22 mouse cellular contexts compared by ENCODE assay signal in genomic region chr13:25159917-25160316, GRCm38 (mm10).
DNase-seq lines count a peak whose midpoint lies in the region; ATAC-seq and TF ChIP-seq lines count a peak whose summit lies in the region.
"Had no signal": no experiment of that assay in that cellular context is flagged by ENCODE, and none has a peak within 500 bp of the region (broad histone marks: within the 10 kb centered on the region; RNA-seq: fewer than 3 reads in every experiment).

No protein-coding gene starts in this region.

- 70% methylated on average over 2 of the region's 2 CpGs for WGBS in forebrain, embryonic 15.5 days
- WGBS in forebrain, embryonic 12.5 days = 72% methylated on average over 2 of the region's 2 CpGs
- 42% methylated on average over 2 of the region's 2 CpGs for WGBS in lung, adult 2 months
- WGBS in lung, embryonic 15.5 days = 33% methylated on average over 2 of the region's 2 CpGs
- WGBS in stomach, embryonic 15.5 days = 28% methylated on average over 2 of the region's 2 CpGs
- 37% methylated on average over 2 of the region's 2 CpGs for WGBS in intestine, postnatal 0 days

- no peak overlapping the region for H3K9ac ChIP-seq in forebrain, embryonic 15.5 days (replicated peaks)
- no peak overlapping the region for H3K9ac ChIP-seq in forebrain, embryonic 12.5 days
- no peak overlapping the region for H3K9ac ChIP-seq in lung, embryonic 15.5 days
- no peak overlapping the region for H3K9ac ChIP-seq in stomach, embryonic 15.5 days
- no peak overlapping the region for H3K9ac ChIP-seq in intestine, postnatal 0 days (ENCODE audit: low read depth, low read length)
- H3K9ac ChIP-seq: embryonic facial prominence, embryonic 13.5 days; limb, embryonic 12.5 days had no signal

- ATAC-seq in forebrain, embryonic 15.5 days (replicated peaks) = peak; percentile 57
- ATAC-seq in forebrain, embryonic 12.5 days (ENCODE audit: low FRiP score) = no peak
- peak; percentile 76 for ATAC-seq in lung, embryonic 15.5 days (ENCODE audit: borderline replicate concordance, extremely low read depth, low FRiP score, low TSS enrichment)
- peak; percentile 71; the same call in 1 of the 2 replicates for ATAC-seq in stomach, embryonic 15.5 days (ENCODE audit: insufficient read depth, low FRiP score, low read depth)
- ATAC-seq in intestine, postnatal 0 days = no peak
- ATAC-seq: activated CD4-positive, CD25-positive, alpha-beta regulatory T cell, adult 4 months; hindbrain, postnatal 0 days had no signal

- H3K4me2 ChIP-seq in forebrain, embryonic 15.5 days (replicated peaks) = no peak overlapping the region
- no peak overlapping the region for H3K4me2 ChIP-seq in forebrain, embryonic 12.5 days
- no peak overlapping the region for H3K4me2 ChIP-seq in lung, embryonic 15.5 days
- no peak overlapping the region for H3K4me2 ChIP-seq in stomach, embryonic 15.5 days
- H3K4me2 ChIP-seq in intestine, postnatal 0 days (replicated peaks; ENCODE audit: low read depth) = no peak overlapping the region
- H3K4me2 ChIP-seq: embryonic facial prominence, embryonic 13.5 days; limb, embryonic 12.5 days had no signal

- TF ChIP-seq POLR2A in lung, adult 2 months (IDR thresholded peaks at IDR 0.05; ENCODE audit: borderline replicate concordance, extremely low read depth, low read depth, low read length) = no peak

- H3K4me1 ChIP-seq in forebrain, embryonic 15.5 days = peaks cover 12% of the 10 kb centered on the region
- H3K4me1 ChIP-seq in forebrain, embryonic 12.5 days = no peaks in the 10 kb centered on the region; the same call in 1 of the 2 replicates
- no peaks in the 10 kb centered on the region for H3K4me1 ChIP-seq in lung, adult 2 months (ENCODE audit: control insufficient read depth, insufficient read depth, low read length)
- 0 out of 2 replicates have a peak, but pooled peaks cover 4% of the 10 kb centered on the region for H3K4me1 ChIP-seq in lung, embryonic 15.5 days
- H3K4me1 ChIP-seq in stomach, embryonic 15.5 days = no peaks in the 10 kb centered on the region
- H3K4me1 ChIP-seq in intestine, postnatal 0 days (replicated peaks; ENCODE audit: control insufficient read depth, insufficient read depth, low read length) = no peaks in the 10 kb centered on the region
- H3K4me1 ChIP-seq: embryonic facial prominence, embryonic 13.5 days had no signal

- no peaks in the 10 kb centered on the region for H3K27me3 ChIP-seq in forebrain, embryonic 15.5 days
- H3K27me3 ChIP-seq in forebrain, embryonic 12.5 days = peaks cover 3% of the 10 kb centered on the region; the same call in 1 of the 2 replicates
- no peaks in the 10 kb centered on the region for H3K27me3 ChIP-seq in lung, embryonic 15.5 days
- no peaks in the 10 kb centered on the region for H3K27me3 ChIP-seq in stomach, embryonic 15.5 days (replicated peaks)
- no peaks in the 10 kb centered on the region for H3K27me3 ChIP-seq in intestine, postnatal 0 days (replicated peaks; ENCODE audit: control insufficient read depth, insufficient read depth, low read length)
- H3K27me3 ChIP-seq: embryonic facial prominence, embryonic 13.5 days; limb, embryonic 12.5 days had no signal

- H3K9me3 ChIP-seq in forebrain, embryonic 15.5 days = no peaks in the 10 kb centered on the region
- no peaks in the 10 kb centered on the region for H3K9me3 ChIP-seq in forebrain, embryonic 12.5 days
- no peaks in the 10 kb centered on the region for H3K9me3 ChIP-seq in lung, embryonic 15.5 days
- H3K9me3 ChIP-seq in stomach, embryonic 15.5 days = no peaks in the 10 kb centered on the region
- no peaks in the 10 kb centered on the region for H3K9me3 ChIP-seq in intestine, postnatal 0 days (ENCODE audit: control insufficient read depth)
- H3K9me3 ChIP-seq: G1E; hindbrain, embryonic 10.5 days; limb, embryonic 12.5 days; midbrain, embryonic 10.5 days had no signal

- no peak overlapping the region for H3K4me3 ChIP-seq in forebrain, embryonic 15.5 days
- H3K4me3 ChIP-seq in forebrain, embryonic 12.5 days (replicated peaks) = no peak overlapping the region
- H3K4me3 ChIP-seq in lung, adult 2 months (replicated peaks; ENCODE audit: extremely low read depth, low read depth, low read length) = no peak overlapping the region
- H3K4me3 ChIP-seq in lung, embryonic 15.5 days = no peak overlapping the region
- no peak overlapping the region for H3K4me3 ChIP-seq in stomach, embryonic 15.5 days (replicated peaks)
- no peak overlapping the region for H3K4me3 ChIP-seq in intestine, postnatal 0 days (ENCODE audit: low read depth, low read length)
- H3K4me3 ChIP-seq: embryonic facial prominence, embryonic 13.5 days; hindbrain, embryonic 10.5 days; limb, embryonic 12.5 days; midbrain, embryonic 10.5 days had no signal

- DNase-seq in lung, adult 2 months = peak; percentile 4
- DNase-seq in lung, postnatal 10 days = no peak
- DNase-seq: adrenal gland, postnatal 10 days; cerebellum, postnatal 10 days; gastrocnemius, postnatal 36 days; kidney, adult 11 months; retina, postnatal 1 day; thymus, postnatal 36 days had no signal

- no peak overlapping the region for H3K27ac ChIP-seq in forebrain, embryonic 15.5 days (replicated peaks)
- no peak overlapping the region for H3K27ac ChIP-seq in forebrain, embryonic 12.5 days
- no peak overlapping the region for H3K27ac ChIP-seq in lung, embryonic 15.5 days
- no peak overlapping the region for H3K27ac ChIP-seq in stomach, embryonic 15.5 days
- no peak overlapping the region for H3K27ac ChIP-seq in intestine, postnatal 0 days (ENCODE audit: low read depth, low read length)
- H3K27ac ChIP-seq: embryonic facial prominence, embryonic 13.5 days; hindbrain, embryonic 10.5 days; hindbrain, postnatal 0 days; kidney, postnatal 0 days; limb, embryonic 12.5 days; macrophage; midbrain, embryonic 10.5 days had no signal

- no peaks in the 10 kb centered on the region for H3K36me3 ChIP-seq in forebrain, embryonic 15.5 days
- H3K36me3 ChIP-seq in forebrain, embryonic 12.5 days (replicated peaks) = no peaks in the 10 kb centered on the region
- H3K36me3 ChIP-seq in lung, embryonic 15.5 days = no peaks in the 10 kb centered on the region
- no peaks in the 10 kb centered on the region for H3K36me3 ChIP-seq in stomach, embryonic 15.5 days
- H3K36me3 ChIP-seq in intestine, postnatal 0 days (ENCODE audit: control insufficient read depth, insufficient read depth) = no peaks in the 10 kb centered on the region
- H3K36me3 ChIP-seq: embryonic facial prominence, embryonic 13.5 days; G1E; hindbrain, embryonic 10.5 days; limb, embryonic 12.5 days; midbrain, embryonic 10.5 days had no signal

- no peak for TF ChIP-seq CTCF in lung, adult 2 months (IDR thresholded peaks at IDR 0.05; ENCODE audit: insufficient read depth, low read length)
- no peak for TF ChIP-seq CTCF in intestine, postnatal 0 days (IDR thresholded peaks at IDR 0.05; ENCODE audit: low read depth)

Comparison
In these comparisons a context has a peak if more than half of its experiments do, and no peak if none do; other contexts are left out.
1. ATAC-seq: peak in forebrain, embryonic 15.5 days (single experiment), lung, embryonic 15.5 days (single experiment) and stomach, embryonic 15.5 days (single experiment); none in forebrain, embryonic 12.5 days (single experiment) and intestine, postnatal 0 days (single experiment).